Mouse (Mus musculus): ENCODE measurements around the gene Slc38a1.

DNA sequence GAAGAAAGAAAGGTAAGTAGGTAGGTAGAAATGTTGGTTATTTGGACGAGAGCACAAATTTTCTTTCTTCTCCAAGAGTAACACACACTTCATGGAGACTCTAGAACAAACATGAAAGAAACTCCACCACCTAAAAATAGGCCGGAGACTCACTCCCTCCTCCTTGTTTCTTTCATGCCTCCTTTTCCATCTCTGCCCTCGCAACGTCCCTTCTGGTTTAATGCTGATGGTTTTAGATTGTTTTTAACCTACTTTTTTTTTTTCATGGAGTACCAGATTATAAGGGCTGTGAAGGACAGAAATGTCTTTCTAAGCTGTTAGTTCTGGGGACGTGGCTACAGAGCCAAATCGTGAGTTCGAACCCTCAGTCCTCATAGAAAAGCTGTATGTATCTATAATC is 14.5 kb downstream of the Slc38a1 start:
- TF ChIP-seq POLR2A (IDR thresholded peaks at IDR 0.05; ENCODE audit: borderline replicate concordance, control insufficient read depth, low read depth, low read length) (no peak), CTCF (IDR thresholded peaks at IDR 0.05; ENCODE audit: control insufficient read depth, insufficient read depth, low read length) (no peak)
